Mouse (Mus musculus): ENCODE data around the gene Kif7. TPM values are rescaled to one million over a fixed set of nuclear protein-coding genes. Genes with fewer than 3 reads are reported as not detected.

Kif7 gene
- polyA plus RNA-seq (2012; rRNA removed), result 4.3 TPM in 2 replicates

- peak; percentile 54 for DNase-seq (ENCODE audit: low spot score)
These were observed at the start of gene Kif7 for GRCm38 (mm10) chr7:79715187-79715981. Gene Kif7 (minus strand): TSS chr7:79715720.

DNA sequence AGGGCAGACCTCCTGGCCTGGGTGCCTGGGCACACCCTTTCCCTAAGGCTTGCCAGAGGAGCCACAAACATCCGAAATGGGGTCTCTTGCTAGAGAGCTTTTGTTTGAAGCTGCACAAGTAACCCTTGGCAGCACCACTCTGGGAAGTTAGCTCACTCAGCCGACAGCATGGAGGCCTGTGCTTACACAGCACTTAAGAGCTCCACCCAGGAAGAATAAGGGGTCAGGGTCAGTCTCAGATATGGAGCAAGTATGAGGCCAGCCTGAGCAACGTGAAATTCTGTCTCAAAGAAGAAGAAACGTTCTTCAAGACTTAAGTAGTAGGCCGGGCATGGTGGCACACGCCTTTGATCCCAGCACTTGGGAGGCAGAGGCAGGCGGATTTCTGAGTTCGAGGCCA lies 46.6 kb upstream of the Kif7 start:
- no peak for DNase-seq (ENCODE audit: low spot score)

DNA sequence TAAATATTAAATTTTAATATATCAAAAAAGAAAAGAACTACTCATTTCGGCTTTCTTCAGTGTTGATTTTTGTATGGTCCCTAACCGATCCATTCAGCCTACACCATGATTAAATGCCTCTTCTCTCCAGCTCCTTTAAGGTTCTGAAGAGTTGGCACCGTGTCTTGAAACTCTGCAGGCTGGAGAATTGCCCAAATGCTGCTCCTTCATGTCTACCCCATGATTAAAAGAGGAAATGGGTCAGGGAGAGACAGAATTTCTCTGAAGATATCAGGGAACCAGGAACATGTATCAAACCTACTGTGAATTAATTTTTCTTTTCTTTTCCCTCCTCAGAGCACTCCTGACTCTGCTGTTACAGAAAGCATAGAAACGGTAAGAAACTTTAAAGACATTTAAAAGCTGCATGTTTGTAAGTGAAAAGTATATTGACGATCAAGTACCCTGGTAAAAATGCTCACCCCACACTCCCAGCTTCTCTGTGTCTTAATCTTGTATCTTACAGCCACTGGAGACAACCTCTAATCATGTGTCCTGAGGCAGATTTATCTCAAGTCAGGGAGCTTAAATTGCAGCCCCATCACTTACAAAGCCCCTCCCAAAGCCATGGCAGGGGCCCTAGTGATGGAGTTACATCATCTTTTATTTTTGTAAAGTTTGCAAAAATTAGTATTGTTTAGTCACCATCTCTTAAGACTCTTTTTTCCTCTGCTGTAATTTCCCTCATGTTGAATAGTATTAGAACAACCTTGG lies 45.8 kb upstream of the Kif7 start:
- DNase-seq (ENCODE audit: low spot score), result no peak

- DNase-seq (ENCODE audit: low spot score), result no peak
These were observed 44.2 kb upstream of the Kif7 start for GRCm38 (mm10) chr7:79759766-79760165.

DNA sequence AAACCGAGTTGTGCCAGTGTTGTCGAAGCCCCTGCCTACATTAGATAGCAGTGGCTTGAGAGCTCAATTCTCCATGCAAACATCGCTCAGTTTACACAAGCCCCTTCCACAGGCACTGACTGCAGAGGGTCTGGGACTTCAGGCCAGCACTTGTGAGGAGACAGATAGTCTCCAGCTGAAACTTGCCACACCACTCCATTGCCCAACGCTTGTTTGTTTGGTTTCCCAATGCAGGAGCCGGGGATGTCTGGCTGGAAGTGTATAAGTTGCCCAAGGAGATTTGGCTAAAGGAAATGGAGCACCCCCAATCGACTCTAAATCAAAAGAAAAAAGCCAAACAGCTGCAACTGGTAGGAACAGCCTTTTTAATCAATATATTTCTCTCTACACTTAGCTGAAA lies 42.7 kb upstream of the Kif7 start:
- no peak for DNase-seq (ENCODE audit: low spot score)

DNA sequence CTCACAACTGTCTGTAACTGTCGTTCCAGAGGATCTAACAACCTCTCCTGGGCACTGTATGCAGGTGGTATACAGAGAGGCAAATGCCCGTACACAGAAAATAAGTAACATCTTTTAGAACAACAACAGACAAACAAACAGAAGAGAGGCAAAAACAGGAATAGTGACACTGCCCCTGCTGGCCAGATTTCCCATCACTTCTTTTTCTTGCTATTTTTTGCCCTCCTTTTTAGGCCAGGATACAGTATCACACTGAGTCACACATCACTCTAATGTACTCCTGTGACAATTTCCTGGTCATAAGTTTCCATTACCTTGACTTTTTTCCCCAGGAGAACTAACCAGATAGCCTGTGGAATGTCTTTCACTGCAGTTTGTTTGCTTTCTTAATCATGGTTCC lies 40.8 kb upstream of the Kif7 start:
- no peak for DNase-seq (ENCODE audit: low spot score)

GRCm38 (mm10) chr7:79749511-79749910 lies 34.0 kb upstream of the Kif7 start:
- DNase-seq (ENCODE audit: low spot score), result no peak

DNA sequence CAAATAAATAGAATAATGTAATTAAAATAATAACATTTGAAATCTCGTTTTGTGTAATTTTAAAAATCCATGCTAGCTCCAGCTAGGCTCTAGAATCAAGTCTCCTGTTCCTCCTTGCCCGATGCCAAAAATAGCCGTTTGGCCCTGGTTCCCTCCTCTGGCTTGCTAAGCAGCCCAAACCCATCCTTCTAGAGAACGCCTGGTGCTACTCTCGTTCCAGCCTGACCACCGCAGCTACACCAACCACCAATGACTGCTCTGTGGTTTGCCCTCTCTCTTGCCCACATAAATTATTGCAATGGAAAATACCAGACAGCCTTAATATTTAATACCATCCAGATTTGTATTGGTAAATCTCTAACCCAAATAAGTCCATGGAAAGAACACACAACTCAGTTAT lies 32.1 kb upstream of the Kif7 start:
- DNase-seq (ENCODE audit: low spot score), result no peak

- no peak for DNase-seq (ENCODE audit: low spot score)
These were observed 29.1 kb upstream of the Kif7 start for GRCm38 (mm10) chr7:79744585-79744984.

- DNase-seq (ENCODE audit: low spot score), result no peak
These were observed 28.5 kb upstream of the Kif7 start for GRCm38 (mm10) chr7:79744051-79744450.

- peak; percentile 55 for DNase-seq (ENCODE audit: low spot score)
These were observed 27.4 kb upstream of the Kif7 start, which contains the start of the genes Pex11a and Wdr93 for GRCm38 (mm10) chr7:79742659-79743536. Gene Pex11a (minus strand): TSS chr7:79743131. Gene Wdr93 (plus strand): TSS chr7:79743163.

DNA sequence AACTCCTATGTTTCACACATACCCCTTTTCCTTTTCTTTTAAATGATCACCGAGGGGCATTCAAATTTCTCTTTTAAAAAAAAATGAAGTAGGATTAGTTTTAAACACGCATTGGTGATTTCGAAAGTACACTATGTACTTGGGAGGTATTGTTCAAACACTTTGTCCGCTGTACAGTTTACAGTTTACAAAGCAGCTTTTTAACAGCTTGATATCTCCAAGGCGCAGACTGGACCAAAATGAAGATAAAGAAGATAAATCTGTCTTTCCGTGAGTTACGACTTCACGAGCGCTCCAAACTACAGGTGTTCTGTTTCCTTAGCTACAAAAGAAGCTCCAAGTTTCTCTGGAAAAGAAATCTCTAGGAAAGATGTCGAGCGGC lies 26.7 kb upstream of the Kif7 start:
- DNase-seq (ENCODE audit: low spot score), result no peak

GRCm38 (mm10) chr7:79740279-79740678 lies 24.8 kb upstream of the Kif7 start:
- no peak for DNase-seq (ENCODE audit: low spot score)

DNA sequence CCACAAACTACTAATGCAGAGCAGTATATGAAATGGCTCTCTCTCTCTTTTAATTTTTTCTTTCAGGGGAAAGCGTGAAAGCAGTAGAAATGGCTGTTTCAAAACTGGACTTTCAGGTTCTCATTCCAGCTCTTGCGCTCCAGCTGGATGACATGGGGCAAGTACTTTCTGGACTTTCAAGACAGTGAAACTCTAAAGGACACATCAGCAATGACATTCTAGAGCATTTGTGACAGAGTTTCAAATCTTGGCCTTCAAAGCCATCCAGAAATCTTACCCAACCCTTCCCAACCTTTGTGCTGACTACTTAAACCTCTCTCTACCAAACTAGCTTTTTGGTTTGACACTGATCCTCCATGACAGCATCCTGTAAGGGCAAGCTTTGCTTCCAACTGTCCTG lies 23.4 kb upstream of the Kif7 start:
- DNase-seq (ENCODE audit: low spot score), result no peak

DNA sequence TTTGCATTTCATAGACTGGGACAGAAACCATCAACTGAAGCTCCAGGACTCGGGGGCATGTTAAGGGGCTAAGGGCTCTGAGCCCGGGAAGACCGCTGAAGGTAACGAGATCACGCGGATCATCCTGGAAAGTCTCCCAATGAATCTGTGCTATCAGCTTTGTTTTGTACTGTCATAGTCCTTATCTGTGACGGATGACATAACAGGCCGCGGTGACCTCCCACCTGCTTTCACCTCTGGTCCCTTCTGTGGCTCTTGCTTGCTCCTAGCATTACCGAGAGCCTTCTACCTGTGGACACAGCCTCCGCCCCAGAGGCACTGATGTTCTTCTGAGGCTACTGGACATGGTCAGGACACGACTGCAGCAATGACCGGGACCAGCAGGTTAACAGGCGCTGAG lies 21.0 kb upstream of the Kif7 start:
- no peak for DNase-seq (ENCODE audit: low spot score)

GRCm38 (mm10) chr7:79734563-79734962 lies 19.0 kb upstream of the Kif7 start:
- no peak for DNase-seq (ENCODE audit: low spot score)

GRCm38 (mm10) chr7:79732622-79733021 lies 17.1 kb upstream of the Kif7 start, which contains the start of gene Plin1:
Gene Plin1 (minus strand): TSS chr7:79732903.
- DNase-seq (ENCODE audit: low spot score), result no peak

DNA sequence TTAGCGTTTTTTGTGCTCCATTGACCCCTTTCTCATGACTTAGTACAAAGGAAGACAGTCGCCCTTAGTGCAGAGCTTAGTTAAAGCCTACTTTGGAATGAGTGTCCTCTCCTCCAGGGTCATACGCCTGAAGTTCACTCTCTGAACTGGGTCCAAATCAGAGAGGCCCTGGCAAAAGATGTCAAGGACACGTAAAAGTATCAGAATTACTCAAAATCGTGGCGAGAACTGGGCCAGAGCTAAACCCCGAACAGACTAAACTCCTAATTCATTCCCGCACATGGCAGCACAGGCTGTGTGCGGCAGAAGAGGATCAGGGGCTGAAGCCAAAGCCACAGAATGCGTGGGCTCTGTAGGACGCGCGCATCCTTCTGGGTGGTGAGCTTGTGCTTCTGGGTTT lies 15.9 kb upstream of the Kif7 start:
- no peak for DNase-seq (ENCODE audit: low spot score)

GRCm38 (mm10) chr7:79729743-79730370 lies 14.3 kb upstream of the Kif7 start:
- DNase-seq (ENCODE audit: low spot score), result no peak

DNA sequence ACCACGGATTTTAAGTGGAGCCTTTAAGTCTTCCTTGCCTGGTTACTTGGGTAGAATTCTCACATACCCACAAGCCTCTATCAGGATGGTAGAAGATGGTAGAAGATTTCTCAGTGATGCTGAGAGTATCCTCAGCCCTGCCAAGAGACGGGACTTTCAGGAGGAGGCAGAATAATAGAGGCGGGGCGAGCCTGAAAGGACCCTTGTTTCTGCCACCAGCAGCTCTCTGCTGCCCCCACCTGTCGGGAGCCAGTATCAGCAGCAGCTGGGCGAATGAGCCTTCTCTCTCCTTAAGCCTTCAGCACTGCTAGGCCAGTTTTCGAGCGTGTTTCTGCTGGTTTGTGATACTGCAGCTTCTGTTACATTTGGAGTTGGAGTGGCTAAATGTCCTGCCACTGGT lies 13.6 kb upstream of the Kif7 start:
- peak; percentile 41 for DNase-seq (ENCODE audit: low spot score)

DNA sequence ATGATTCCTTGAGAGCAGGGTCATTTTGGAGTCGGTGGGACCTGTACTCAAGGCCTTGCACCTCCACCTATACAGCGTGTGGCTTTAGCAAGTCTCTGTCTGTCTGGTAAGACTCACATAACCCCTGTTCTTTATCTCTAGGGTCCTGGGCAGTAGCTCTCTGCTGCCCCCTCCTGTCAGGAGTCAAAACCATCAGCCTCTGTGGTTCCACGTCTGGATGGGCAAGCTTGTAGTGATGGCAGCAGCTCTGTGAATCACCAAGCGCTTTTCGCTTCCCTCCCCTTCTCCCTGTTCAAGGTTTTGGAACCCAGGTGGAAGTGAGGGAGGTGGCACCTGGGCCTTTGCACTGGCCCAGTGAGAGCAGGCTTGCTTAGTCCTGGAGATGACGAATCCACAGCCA lies 12.7 kb upstream of the Kif7 start:
- peak; percentile 39 for DNase-seq (ENCODE audit: low spot score)

DNA sequence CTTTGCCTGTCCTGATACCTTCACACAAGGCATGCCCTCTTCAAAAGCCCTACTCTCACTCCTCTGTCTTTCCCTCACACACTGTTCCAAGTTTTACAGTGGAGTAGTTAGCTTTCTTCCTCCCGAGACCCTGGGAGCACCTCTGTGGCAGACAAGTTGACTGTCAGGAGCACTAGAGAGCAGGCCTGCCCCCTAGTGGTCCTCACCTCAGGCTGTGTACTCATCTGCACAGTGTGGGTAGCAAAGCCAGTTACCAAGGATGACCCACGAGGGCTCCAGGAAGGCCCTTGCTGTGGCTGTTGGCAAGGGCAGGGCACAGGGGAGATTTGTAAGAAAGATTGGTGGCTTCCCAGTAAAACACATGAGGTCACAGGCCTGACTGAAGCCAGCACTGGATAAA lies 11.6 kb upstream of the Kif7 start:
- DNase-seq (ENCODE audit: low spot score), result no peak
